Mouse (Mus musculus) neural tube, embryonic 10.5 days (tissue): Measurements from ENCODE around the gene Gm28360.
"Not testable (repeated sequence)": the region's sequence is repeated elsewhere in the genome, so short reads cannot be mapped to it uniquely, and the experiment has no call there.

Experiments used
- DNase-seq: peaks from one replicate; pipeline ENCODE4 v3.0.0-alpha.2; 2017; ENCODE audit warnings: low spot score; ENCODE audit errors: extremely low spot score

Gm28360 gene

GRCm38 (mm10) chr1:117829781-117830180 lies at the start of gene Gm28360:
Gene Gm28360 (plus strand): TSS chr1:117830081.
- DNase-seq, result not testable (repeated sequence)

GRCm38 (mm10) chr1:117780833-117781232 lies 49.0 kb upstream of the Gm28360 start, which contains the start of gene B020011L13Rik:
Gene B020011L13Rik (plus strand): TSS chr1:117781133.
- not testable (repeated sequence) for DNase-seq

- DNase-seq, result not testable (repeated sequence)
Observed at GRCm38 (mm10) chr1:117816271-117816670, 13.6 kb upstream of the Gm28360 start.

GRCm38 (mm10) chr1:117851718-117852117 lies 21.8 kb downstream of the Gm28360 start:
- DNase-seq, result not testable (repeated sequence)
